Mouse (Mus musculus): ENCODE measurements around the gene Trmt5.

Trmt5 gene

GRCm38 (mm10) chr12:73286287-73287092, at the start of gene Trmt5, which contains the start of gene Slc38a6:
Gene Trmt5, minus strand, starts transcription at chr12:73286710.
Gene Slc38a6, plus strand, starts transcription at chr12:73286779.
- DNase-seq (ENCODE audit: low spot score in 2 of 2), result peak; percentile 79 to 91

- no peak for DNase-seq (ENCODE audit: low spot score in 2 of 2)
These were observed 47.6 kb upstream of the Trmt5 start for GRCm38 (mm10) chr12:73334051-73334551.

GRCm38 (mm10) chr12:73332701-73333100, 46.2 kb upstream of the Trmt5 start:
- DNase-seq (ENCODE audit: low spot score in 2 of 2), result no peak

GRCm38 (mm10) chr12:73330236-73330635, 43.7 kb upstream of the Trmt5 start:
- DNase-seq (ENCODE audit: low spot score in 2 of 2), result no peak

- no peak for DNase-seq (ENCODE audit: low spot score in 2 of 2)
These were observed 42.1 kb upstream of the Trmt5 start for GRCm38 (mm10) chr12:73328448-73329167.

- DNase-seq (ENCODE audit: low spot score in 2 of 2), result no peak
These were observed 40.9 kb upstream of the Trmt5 start for GRCm38 (mm10) chr12:73327381-73327780.

- DNase-seq (ENCODE audit: low spot score in 2 of 2), result no peak
These were observed 39.1 kb upstream of the Trmt5 start for GRCm38 (mm10) chr12:73325617-73326016.

- DNase-seq (ENCODE audit: low spot score in 2 of 2), result no peak
These were observed 38.7 kb upstream of the Trmt5 start for GRCm38 (mm10) chr12:73325181-73325580.

GRCm38 (mm10) chr12:73324742-73325141, 38.2 kb upstream of the Trmt5 start:
- DNase-seq (ENCODE audit: low spot score in 2 of 2), result no peak

- DNase-seq (ENCODE audit: low spot score in 2 of 2), result no peak
These were observed 37.7 kb upstream of the Trmt5 start for GRCm38 (mm10) chr12:73324180-73324586.

- DNase-seq (ENCODE audit: low spot score in 2 of 2), result no peak
These were observed 31.5 kb upstream of the Trmt5 start for GRCm38 (mm10) chr12:73317706-73318686.

GRCm38 (mm10) chr12:73308711-73309110, 22.2 kb upstream of the Trmt5 start:
- no peak for DNase-seq (ENCODE audit: low spot score in 2 of 2)

- DNase-seq (ENCODE audit: low spot score in 2 of 2), result no peak
These were observed 21.2 kb upstream of the Trmt5 start for GRCm38 (mm10) chr12:73307750-73308149.

GRCm38 (mm10) chr12:73304636-73305035, 18.1 kb upstream of the Trmt5 start:
- DNase-seq (ENCODE audit: low spot score in 2 of 2), result no peak

GRCm38 (mm10) chr12:73300531-73300930, 14.0 kb upstream of the Trmt5 start:
- DNase-seq (ENCODE audit: low spot score in 2 of 2), result no peak

GRCm38 (mm10) chr12:73298621-73299020, 12.1 kb upstream of the Trmt5 start:
- DNase-seq (ENCODE audit: low spot score in 2 of 2), result no peak

- no peak for DNase-seq (ENCODE audit: low spot score in 2 of 2)
These were observed 9.1 kb upstream of the Trmt5 start for GRCm38 (mm10) chr12:73295505-73296140.

GRCm38 (mm10) chr12:73294884-73295283, 8.4 kb upstream of the Trmt5 start:
- no peak for DNase-seq (ENCODE audit: low spot score in 2 of 2)

GRCm38 (mm10) chr12:73288626-73289025, 2.1 kb upstream of the Trmt5 start:
- DNase-seq (ENCODE audit: low spot score in 2 of 2), result no peak

GRCm38 (mm10) chr12:73287609-73288008, 1.1 kb upstream of the Trmt5 start:
- DNase-seq (ENCODE audit: low spot score in 2 of 2), result no peak

- DNase-seq (ENCODE audit: low spot score in 2 of 2), result no peak
These were observed 11.6 kb downstream of the Trmt5 start for GRCm38 (mm10) chr12:73274921-73275320.
